Mouse (Mus musculus): ENCODE results near the gene Btnl10. TPM values are rescaled to one million over a fixed set of nuclear protein-coding genes. Genes with fewer than 3 reads are reported as not detected.

Btnl10 gene
- polyA plus RNA-seq, 1 experiment = not detected

GRCm38 (mm10) chr11:58974414-58974813 is 56.7 kb downstream of the Btnl10 start:
- no peak overlapping the region for H3K4me3 ChIP-seq (ENCODE audit: low read depth, low read length)
- 77% methylated on average over 3 of the region's 3 CpGs for WGBS
- H3K36me3 ChIP-seq (ENCODE audit: control insufficient read depth, insufficient read depth, low read length) = peaks cover 1% of the 10 kb centered on the region; the same call in 1 of the 2 replicates
- no peak for TF ChIP-seq POLR2A (IDR thresholded peaks at IDR 0.05; ENCODE audit: low read depth, low read length)
- TF ChIP-seq CTCF (IDR thresholded peaks at IDR 0.05; ENCODE audit: extremely low read depth, insufficient read length, insufficient replicate concordance, low read depth, low read length) = no peak
- H3K4me1 ChIP-seq (ENCODE audit: control insufficient read depth, insufficient read depth, insufficient read length, low read length) = peaks cover 4% of the 10 kb centered on the region; the same call in 1 of the 2 replicates
- H3K27ac ChIP-seq (ENCODE audit: insufficient read depth, low read depth, low read length) = no peak overlapping the region
- H3K27me3 ChIP-seq (ENCODE audit: control insufficient read depth, insufficient read depth, low read length) = no peaks in the 10 kb centered on the region

Other genes with a start within 250 kb of the Btnl10 start
- not detected in 2 replicates for gene Olfr320, start 236.8 kb upstream of the Btnl10 start, polyA plus RNA-seq (2012; rRNA removed)
- not detected in 2 replicates for gene Olfr319, start 218.7 kb upstream of the Btnl10 start, polyA plus RNA-seq (2012; rRNA removed)
- gene Olfr318, start 193.9 kb upstream of the Btnl10 start, polyA plus RNA-seq (2012; rRNA removed) = not detected in 2 replicates
- not detected in 2 replicates for gene Olfr317, start 178.7 kb upstream of the Btnl10 start, polyA plus RNA-seq (2012; rRNA removed)
- gene Olfr316, start 165.2 kb upstream of the Btnl10 start, polyA plus RNA-seq (2012; rRNA removed) = not detected in 2 replicates
- gene Olfr315, start 144.7 kb upstream of the Btnl10 start, polyA plus RNA-seq (2012; rRNA removed) = not detected in 2 replicates
- not detected in 2 replicates for gene Olfr314, start 135.0 kb upstream of the Btnl10 start, polyA plus RNA-seq (2012; rRNA removed)
- 1.6 and 3.0 TPM in 2 replicates for gene Fam183b, start 115.9 kb upstream of the Btnl10 start, polyA plus RNA-seq (2012; rRNA removed)
- not detected in 2 replicates for gene Olfr313, start 102.9 kb upstream of the Btnl10 start, polyA plus RNA-seq (2012; rRNA removed)
- not detected in 2 replicates for gene Olfr312, start 88.7 kb upstream of the Btnl10 start, polyA plus RNA-seq (2012; rRNA removed)
- gene Olfr311, start 78.7 kb upstream of the Btnl10 start, polyA plus RNA-seq (2012; rRNA removed) = not detected in 2 replicates
- 0.29 and 0.57 TPM in 2 replicates for gene Gm12258, start 70.8 kb upstream of the Btnl10 start, polyA plus RNA-seq (2012; rRNA removed)
- 0.57 and 1.0 TPM in 2 replicates for gene 2810021J22Rik, start 50.7 kb upstream of the Btnl10 start, polyA plus RNA-seq (2012; rRNA removed)
- 0.10 and 0.29 TPM in 2 replicates for gene Zfp39, start 13.7 kb upstream of the Btnl10 start, polyA plus RNA-seq (2012; rRNA removed)
- 87.9 and 160 TPM in 2 replicates for gene Rnf187, start 21.0 kb downstream of the Btnl10 start, polyA plus RNA-seq (2012; rRNA removed)
- 1.7 and 3.8 TPM in 2 replicates for gene Hist3h2ba, start 31.0 kb downstream of the Btnl10 start, polyA plus RNA-seq (2012; rRNA removed)
- gene Hist3h2a, start 36.8 kb downstream of the Btnl10 start, polyA plus RNA-seq (2012; rRNA removed) = 5.2 and 12.1 TPM in 2 replicates
- gene Trim17, start 36.8 kb downstream of the Btnl10 start, polyA plus RNA-seq (2012; rRNA removed) = 0.08 TPM in 1 of 2 replicates, not detected in the other
- gene Trim11, start 60.2 kb downstream of the Btnl10 start, polyA plus RNA-seq (2012; rRNA removed) = 15.4 and 22.6 TPM in 2 replicates
- gene Obscn, start 218.5 kb downstream of the Btnl10 start, polyA plus RNA-seq (2012; rRNA removed) = 0.57 and 1.2 TPM in 2 replicates
- gene Iba57, start 245.8 kb downstream of the Btnl10 start, polyA plus RNA-seq (2012; rRNA removed) = 4.9 and 8.0 TPM in 2 replicates